Mouse (Mus musculus) C2C12 (cell line): Measurements from ENCODE around the gene Mrrf.

Experiments used
- CEBPB ChIP-seq: IDR thresholded peaks from one replicate; pipeline ENCODE4 v1.6.1; 2011; ENCODE audit warnings: low read depth, mild to moderate bottlenecking, control low read depth, moderate library complexity
- CTCF ChIP-seq: IDR thresholded peaks from one replicate; pipeline ENCODE4 v1.5.1; 2011; ENCODE audit not compliant: control insufficient read depth, insufficient read depth, insufficient read length
- MYOD1 ChIP-seq: IDR thresholded peaks from one replicate; pipeline ENCODE4 v1.6.1; 2011; ENCODE audit warnings: low read depth; ENCODE audit not compliant: control insufficient read depth, insufficient read length
- USF1 ChIP-seq: IDR thresholded peaks from one replicate; pipeline ENCODE4 v1.6.1; 2011; ENCODE audit warnings: low read depth, mild to moderate bottlenecking, control low read depth, moderate library complexity

- TF ChIP-seq USF1 (peak; percentile 90), CTCF (no peak), CEBPB (no peak), MYOD1 (peak; percentile 11)
Observed at GRCm38 (mm10) chr2:36224599-36224998, 88.4 kb downstream of the Mrrf start.
